Mouse (Mus musculus): ENCODE data around the gene Gga3. TPM values are rescaled to one million over a fixed set of nuclear protein-coding genes. Genes with fewer than 3 reads are reported as not detected.

Gene Gga3
- polyA plus RNA-seq, 1 experiment from 2014 or later: 35.1 TPM

- DNase-seq (ENCODE audit: low spot score): no peak
- Histone ChIP-seq H3K27ac (no peak overlapping the region), H3K36me3 (peaks cover 33% of the 10 kb centered on the region), H3K9me3 (no peaks in the 10 kb centered on the region), H3K4me1 (replicated peaks) (peaks cover 28% of the 10 kb centered on the region), H3K27me3 (ENCODE audit: insufficient read depth, poor library complexity, severe bottlenecking) (no peaks in the 10 kb centered on the region), H3K4me3 (no peak overlapping the region)
- 88% methylated on average over 10 of the region's 10 CpGs for WGBS
Observed at GRCm38 (mm10) chr11:115614346-115615107, 10.7 kb upstream of the Gga3 start.

DNA sequence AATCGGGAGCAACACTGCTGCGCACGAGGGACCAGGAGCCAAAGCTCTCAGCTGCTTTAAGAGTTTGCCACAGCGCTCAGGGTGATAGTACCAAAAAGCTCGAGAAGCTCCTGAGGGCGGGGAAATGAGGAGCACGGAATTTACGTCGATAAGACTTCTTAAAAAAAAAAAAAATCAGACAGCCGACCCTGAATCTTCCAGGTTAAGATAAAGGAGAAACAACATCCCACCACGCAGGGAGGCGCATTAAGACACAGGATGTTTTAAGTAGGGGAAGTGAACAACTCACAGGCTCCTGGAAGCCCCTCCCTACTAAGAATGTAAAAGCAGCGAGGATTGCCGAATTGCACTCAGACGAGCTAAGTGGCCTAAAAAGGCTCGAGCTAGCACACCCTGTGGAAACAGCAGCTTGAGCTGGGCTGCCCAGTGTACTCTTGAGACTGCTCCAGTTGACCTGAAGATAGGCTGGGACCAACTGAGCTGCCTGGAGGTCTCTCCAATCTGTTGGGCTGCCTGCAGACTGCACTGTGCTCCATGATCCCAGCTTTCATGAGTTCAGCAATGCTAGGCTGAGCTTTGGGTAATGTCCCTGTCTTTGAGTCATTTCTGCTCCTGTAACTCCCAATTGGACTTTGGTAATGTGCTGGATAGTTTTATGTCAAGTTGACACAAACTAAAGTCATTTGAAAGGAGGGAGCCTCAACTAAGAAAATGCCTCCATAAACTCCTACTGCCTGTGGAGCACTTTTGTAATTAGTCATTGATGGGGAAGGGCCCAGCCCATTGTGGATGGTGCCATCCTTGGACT, 9.5 kb upstream of the Gga3 start:
- H3K27me3 ChIP-seq (ENCODE audit: insufficient read depth, poor library complexity, severe bottlenecking): no peaks in the 10 kb centered on the region
- under 1% methylated on average over 16 of the region's 16 CpGs for WGBS
- H3K4me1 ChIP-seq (replicated peaks): peaks cover 28% of the 10 kb centered on the region
- peak overlapping the region; percentile 73 for H3K4me3 ChIP-seq
- H3K36me3 ChIP-seq: peaks cover 39% of the 10 kb centered on the region
- no peaks in the 10 kb centered on the region for H3K9me3 ChIP-seq
- H3K27ac ChIP-seq: peak overlapping the region; percentile 90
- DNase-seq (ENCODE audit: low spot score): no peak

GRCm38 (mm10) chr11:115612410-115613137, 8.7 kb upstream of the Gga3 start, which contains the start of gene Mif4gd:
Gene Mif4gd, minus strand, starts transcription at chr11:115612969.
- peak; percentile 88 for DNase-seq (ENCODE audit: low spot score)
- Histone ChIP-seq H3K9me3 (no peaks in the 10 kb centered on the region), H3K4me3 (peak within 1 kb of the TSS; percentile 73), H3K4me1 (replicated peaks) (peaks cover 28% of the 10 kb centered on the region), H3K36me3 (peaks cover 46% of the 10 kb centered on the region), H3K27ac (peak within 1 kb of the TSS; percentile 90), H3K27me3 (ENCODE audit: insufficient read depth, poor library complexity, severe bottlenecking) (no peaks in the 10 kb centered on the region)
- under 1% methylated on average over 80 of the region's 80 CpGs for WGBS

GRCm38 (mm10) chr11:115612059-115612409, 8.2 kb upstream of the Gga3 start:
- H3K36me3 ChIP-seq: peaks cover 46% of the 10 kb centered on the region
- DNase-seq (ENCODE audit: low spot score): no peak

DNA sequence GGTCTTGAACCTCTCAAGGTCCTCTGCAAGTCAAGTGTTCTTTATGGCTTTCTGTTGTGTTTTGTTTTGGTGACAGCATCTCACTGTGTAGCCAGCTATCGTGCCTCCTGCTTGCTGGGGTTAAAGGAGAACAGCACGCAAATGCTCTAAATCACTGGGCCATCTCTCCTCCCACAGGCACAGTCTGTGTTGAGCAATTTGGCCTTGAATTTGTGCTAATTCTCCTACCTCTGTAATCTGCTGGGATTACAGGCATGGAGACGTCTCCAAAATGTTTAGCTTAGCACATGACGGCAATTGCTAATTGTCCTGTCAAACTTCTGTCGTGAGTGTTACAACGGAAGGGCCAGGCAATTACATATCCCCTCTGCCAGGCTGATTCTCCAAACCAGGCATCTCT, 7.3 kb upstream of the Gga3 start:
- no peaks in the 10 kb centered on the region for H3K9me3 ChIP-seq
- H3K27ac ChIP-seq: no peak overlapping the region
- no peak for DNase-seq (ENCODE audit: low spot score)
- H3K27me3 ChIP-seq (ENCODE audit: insufficient read depth, poor library complexity, severe bottlenecking): no peaks in the 10 kb centered on the region
- 89% methylated on average over 6 of the region's 6 CpGs for WGBS
- H3K4me1 ChIP-seq (replicated peaks): peaks cover 28% of the 10 kb centered on the region
- no peak overlapping the region for H3K4me3 ChIP-seq
- H3K36me3 ChIP-seq: peaks cover 53% of the 10 kb centered on the region

More at GRCm38 (mm10) chr11:115612059-115612409, 8.2 kb upstream of the Gga3 start:
- no peaks in the 10 kb centered on the region for H3K27me3 ChIP-seq (ENCODE audit: insufficient read depth, poor library complexity, severe bottlenecking)
- H3K4me3 ChIP-seq: peak overlapping the region; percentile 73
- H3K4me1 ChIP-seq (replicated peaks): peaks cover 28% of the 10 kb centered on the region
- no peaks in the 10 kb centered on the region for H3K9me3 ChIP-seq
- peak overlapping the region; percentile 90 for H3K27ac ChIP-seq
- WGBS: 2% methylated on average over 13 of the region's 13 CpGs

DNA sequence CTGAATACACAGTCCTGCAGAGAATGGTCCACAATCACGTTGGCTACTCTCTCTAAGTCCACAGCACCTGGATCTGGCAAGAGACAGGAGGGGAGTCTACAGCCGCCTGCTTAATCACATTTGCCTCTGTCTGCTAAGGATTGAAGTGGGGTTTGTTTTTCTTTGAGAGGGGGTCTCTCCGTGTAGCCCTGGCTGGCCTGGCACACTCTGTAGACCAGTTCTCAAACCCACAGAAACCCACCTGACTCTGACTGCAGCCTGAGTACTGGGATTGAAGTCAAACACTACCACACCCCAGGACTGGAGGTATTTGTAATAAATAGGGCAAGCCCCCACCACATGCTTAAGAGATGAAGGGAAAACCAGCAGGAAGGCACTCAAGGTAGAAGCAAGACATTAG, 5.7 kb upstream of the Gga3 start:
- Histone ChIP-seq H3K4me3 (no peak overlapping the region), H3K27ac (no peak overlapping the region), H3K9me3 (no peaks in the 10 kb centered on the region), H3K36me3 (peaks cover 50% of the 10 kb centered on the region), H3K4me1 (replicated peaks) (peaks cover 39% of the 10 kb centered on the region), H3K27me3 (ENCODE audit: insufficient read depth, poor library complexity, severe bottlenecking) (no peaks in the 10 kb centered on the region)
- 77% methylated on average over 3 of the region's 3 CpGs for WGBS
- DNase-seq (ENCODE audit: low spot score): no peak

DNA sequence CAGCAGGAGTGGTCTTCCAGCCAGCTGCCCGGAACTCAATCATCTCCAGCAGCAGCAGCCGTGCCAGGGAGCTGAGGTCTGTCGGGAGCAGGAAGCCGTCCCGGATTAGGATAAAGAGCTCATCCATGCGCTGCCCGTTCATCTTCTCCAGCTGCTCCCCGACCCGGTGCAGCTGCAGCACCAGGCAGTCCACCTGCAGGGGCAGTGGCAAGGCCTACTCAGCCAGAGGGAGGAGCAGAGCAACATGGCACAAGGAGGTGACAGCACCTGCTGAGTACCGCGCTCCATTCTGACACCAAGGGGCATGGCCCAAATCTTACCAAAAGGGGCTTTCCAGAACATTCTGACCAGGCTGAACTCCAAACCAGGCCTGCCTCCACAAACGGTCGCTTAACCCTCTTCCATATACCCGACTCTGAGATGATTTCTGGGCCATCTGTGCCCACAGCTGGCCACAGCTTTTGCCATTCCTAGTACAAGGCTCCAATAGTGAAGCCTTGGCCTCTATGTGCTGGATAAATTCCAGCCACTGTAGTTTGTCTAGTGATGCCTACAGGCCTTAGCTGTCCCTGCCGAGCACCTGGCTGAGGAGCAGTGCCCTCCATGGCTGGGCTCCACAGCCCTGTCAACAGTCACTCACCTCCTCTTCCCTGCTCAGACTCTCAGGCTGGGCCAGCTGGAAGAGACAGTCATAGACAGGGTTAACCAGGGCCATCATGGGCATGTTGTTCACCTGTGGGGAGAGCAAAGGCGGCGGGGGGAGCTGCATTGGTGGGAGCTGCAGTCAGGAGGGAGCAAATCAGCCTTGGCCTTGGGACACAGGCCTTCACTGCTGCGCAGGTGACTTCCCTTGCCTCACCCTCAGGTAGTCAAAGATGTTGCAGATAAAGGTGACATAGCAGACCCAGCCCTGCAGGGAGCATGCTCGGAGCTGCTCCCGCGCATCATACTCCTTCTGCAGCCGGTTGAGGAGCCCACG, 4.9 kb upstream of the Gga3 start:
- Histone ChIP-seq H3K27ac (no peak overlapping the region), H3K36me3 (peaks cover 49% of the 10 kb centered on the region)
- WGBS: 86% methylated on average over 23 of the region's 23 CpGs

GRCm38 (mm10) chr11:115606733-115607132, 2.9 kb upstream of the Gga3 start:
- peaks cover 45% of the 10 kb centered on the region for H3K4me1 ChIP-seq (replicated peaks)
- 96% methylated on average over 18 of the region's 18 CpGs for WGBS
- no peak for DNase-seq (ENCODE audit: low spot score)

More for the DNA sequence above, 4.9 kb upstream of the Gga3 start:
- Histone ChIP-seq H3K9me3 (no peaks in the 10 kb centered on the region), H3K4me3 (no peak overlapping the region), H3K4me1 (replicated peaks) (peaks cover 46% of the 10 kb centered on the region), H3K27me3 (ENCODE audit: insufficient read depth, poor library complexity, severe bottlenecking) (no peaks in the 10 kb centered on the region)
- no peak for DNase-seq (ENCODE audit: low spot score)

DNA sequence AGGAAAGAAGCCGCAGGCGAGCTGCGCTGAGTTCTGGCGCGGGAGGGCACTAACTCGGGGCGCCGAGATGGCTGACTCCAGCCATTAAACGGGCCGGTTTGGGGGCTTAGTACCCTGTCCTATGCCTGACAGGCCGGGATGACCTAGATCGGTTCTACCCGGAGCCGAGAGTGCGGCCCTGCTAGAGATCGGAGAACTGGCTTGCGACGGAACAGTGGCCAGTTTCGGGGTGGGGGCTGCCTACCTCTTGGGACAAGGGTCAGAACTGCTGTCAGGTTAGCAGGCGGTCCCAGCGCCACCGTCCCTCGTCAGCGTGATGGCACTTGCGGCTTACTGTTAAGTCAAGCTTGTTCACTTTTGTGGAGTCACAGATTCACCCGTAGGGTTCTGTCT, 449 bp upstream of the Gga3 start:
- H3K4me1 ChIP-seq (replicated peaks): peaks cover 40% of the 10 kb centered on the region
- H3K27ac ChIP-seq: peak overlapping the region; percentile 99
- WGBS: under 1% methylated on average over 26 of the region's 26 CpGs
- no peak for DNase-seq (ENCODE audit: low spot score)
- H3K9me3 ChIP-seq: no peaks in the 10 kb centered on the region
- no peaks in the 10 kb centered on the region for H3K27me3 ChIP-seq (ENCODE audit: insufficient read depth, poor library complexity, severe bottlenecking)
- H3K36me3 ChIP-seq: peaks cover 70% of the 10 kb centered on the region
- H3K4me3 ChIP-seq: peak overlapping the region; percentile 80

More at GRCm38 (mm10) chr11:115606733-115607132, 2.9 kb upstream of the Gga3 start:
- H3K36me3 ChIP-seq: peaks cover 54% of the 10 kb centered on the region
- no peaks in the 10 kb centered on the region for H3K27me3 ChIP-seq (ENCODE audit: insufficient read depth, poor library complexity, severe bottlenecking)
- no peak overlapping the region for H3K4me3 ChIP-seq
- H3K9me3 ChIP-seq: no peaks in the 10 kb centered on the region
- no peak overlapping the region for H3K27ac ChIP-seq

DNA sequence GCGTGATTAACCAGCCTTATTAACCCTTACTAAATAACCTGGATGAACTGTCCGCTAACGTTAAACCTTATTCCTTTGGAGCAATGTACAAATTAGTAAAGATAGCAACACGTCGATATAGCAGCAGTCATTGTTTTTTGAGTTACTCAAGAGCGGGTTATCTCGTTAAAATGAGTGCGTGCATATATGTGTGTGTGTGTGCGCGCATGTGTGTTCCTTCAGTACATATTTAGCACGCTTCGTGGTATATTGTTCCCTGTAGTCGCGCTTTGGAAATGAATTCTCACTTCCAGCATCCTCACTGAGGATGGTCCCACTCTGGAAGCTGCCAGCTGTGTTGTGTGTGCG, 749 bp downstream of the Gga3 start:
- DNase-seq (ENCODE audit: low spot score): no peak
- H3K36me3 ChIP-seq: peaks cover 68% of the 10 kb centered on the region

GRCm38 (mm10) chr11:115601174-115601573, 2.7 kb downstream of the Gga3 start:
- Histone ChIP-seq H3K4me1 (replicated peaks) (peaks cover 40% of the 10 kb centered on the region), H3K36me3 (peaks cover 68% of the 10 kb centered on the region), H3K9me3 (no peaks in the 10 kb centered on the region), H3K27me3 (ENCODE audit: insufficient read depth, poor library complexity, severe bottlenecking) (no peaks in the 10 kb centered on the region), H3K27ac (no peak overlapping the region), H3K4me3 (no peak overlapping the region)
- DNase-seq (ENCODE audit: low spot score): no peak
- WGBS: 98% methylated on average over 4 of the region's 4 CpGs

More for the DNA sequence above, 749 bp downstream of the Gga3 start:
- Histone ChIP-seq H3K4me3 (peak overlapping the region; percentile 80), H3K27ac (peak overlapping the region; percentile 99), H3K27me3 (ENCODE audit: insufficient read depth, poor library complexity, severe bottlenecking) (no peaks in the 10 kb centered on the region), H3K4me1 (replicated peaks) (peaks cover 40% of the 10 kb centered on the region), H3K9me3 (no peaks in the 10 kb centered on the region)
- WGBS: 8% methylated on average over 15 of the region's 15 CpGs

GRCm38 (mm10) chr11:115600743-115601142, 3.1 kb downstream of the Gga3 start:
- Histone ChIP-seq H3K4me3 (no peak overlapping the region), H3K36me3 (peaks cover 68% of the 10 kb centered on the region)

More at GRCm38 (mm10) chr11:115600743-115601142, 3.1 kb downstream of the Gga3 start:
- no peak for DNase-seq (ENCODE audit: low spot score)
- H3K27me3 ChIP-seq (ENCODE audit: insufficient read depth, poor library complexity, severe bottlenecking): no peaks in the 10 kb centered on the region
- no peak overlapping the region for H3K27ac ChIP-seq
- 99% methylated on average over 15 of the region's 15 CpGs for WGBS
- peaks cover 38% of the 10 kb centered on the region for H3K4me1 ChIP-seq (replicated peaks)
- no peaks in the 10 kb centered on the region for H3K9me3 ChIP-seq
